Mouse (Mus musculus): ENCODE data around the gene Cyp4f17. TPM values are rescaled to one million over a fixed set of nuclear protein-coding genes. Genes with fewer than 3 reads are reported as not detected.
"Not testable (repeated sequence)": the region's sequence is repeated elsewhere in the genome, so short reads cannot be mapped to it uniquely, and the experiment has no call there.

The Cyp4f17 gene
- polyA plus RNA-seq, 1 experiment from 2014 or later: 10.7 TPM

- Histone ChIP-seq H3K4me1 (ENCODE audit: control insufficient read depth, insufficient read depth, low read depth, low read length) (no peaks in the 10 kb centered on the region), H3K27me3 (replicated peaks; ENCODE audit: control insufficient read depth, insufficient read depth, low read length) (no peaks in the 10 kb centered on the region), H3K36me3 (ENCODE audit: control insufficient read depth, insufficient read depth, low read length) (peaks cover 6% of the 10 kb centered on the region; the same call in 1 of the 2 replicates), H3K4me3 (ENCODE audit: low read length) (no peak overlapping the region), H3K9ac (ENCODE audit: low read depth, low read length) (no peak overlapping the region), H3K4me2 (ENCODE audit: low read length) (no peak overlapping the region), H3K9me3 (ENCODE audit: control insufficient read depth, low read length) (no peaks in the 10 kb centered on the region), H3K27ac (ENCODE audit: low read depth, low read length) (no peak overlapping the region)
- ATAC-seq: no peak
- 94% methylated on average over 5 of the region's 5 CpGs for WGBS
Observed at GRCm38 (mm10) chr17:32521981-32522380, 16.1 kb downstream of the Cyp4f17 start.

- Histone ChIP-seq H3K27ac (ENCODE audit: low read depth, low read length) (no peak overlapping the region), H3K27me3 (replicated peaks; ENCODE audit: control insufficient read depth, insufficient read depth, low read length) (no peaks in the 10 kb centered on the region), H3K4me3 (ENCODE audit: low read length) (no peak overlapping the region), H3K9ac (ENCODE audit: low read depth, low read length) (no peak overlapping the region), H3K9me3 (ENCODE audit: control insufficient read depth, low read length) (no peaks in the 10 kb centered on the region), H3K36me3 (ENCODE audit: control insufficient read depth, insufficient read depth, low read length) (peaks cover 6% of the 10 kb centered on the region; the same call in 1 of the 2 replicates), H3K4me2 (ENCODE audit: low read length) (no peak overlapping the region), H3K4me1 (ENCODE audit: control insufficient read depth, insufficient read depth, low read depth, low read length) (no peaks in the 10 kb centered on the region)
- ATAC-seq: no peak
- 93% methylated on average over 4 of the region's 4 CpGs for WGBS
Observed at GRCm38 (mm10) chr17:32522386-32522785, 16.5 kb downstream of the Cyp4f17 start.

DNA sequence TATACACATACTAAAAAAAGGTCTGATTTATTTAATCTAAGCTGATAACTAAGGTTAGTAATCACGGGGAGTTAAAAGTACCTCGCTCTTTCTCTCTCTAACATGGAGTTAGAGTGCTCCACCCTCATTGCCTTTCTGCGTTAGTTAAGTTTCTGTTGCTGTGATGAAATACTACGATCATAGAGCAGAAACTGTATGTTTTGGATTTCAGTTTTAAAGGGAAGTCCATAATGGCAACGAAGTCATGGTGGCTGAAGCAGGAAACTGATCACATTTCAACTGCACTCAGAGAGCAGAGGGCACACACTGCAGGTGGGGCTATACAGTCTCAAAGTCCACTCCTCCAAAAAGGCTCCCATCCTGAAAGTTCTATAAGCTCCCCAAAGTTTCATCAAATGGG is 17.0 kb downstream of the Cyp4f17 start:
- no peak overlapping the region for H3K27ac ChIP-seq (ENCODE audit: low read depth, low read length)
- no peaks in the 10 kb centered on the region for H3K27me3 ChIP-seq (replicated peaks; ENCODE audit: control insufficient read depth, insufficient read depth, low read length)
- no peak overlapping the region for H3K4me2 ChIP-seq (ENCODE audit: low read length)
- WGBS: 90% methylated on average over 5 of the region's 5 CpGs
- no peaks in the 10 kb centered on the region for H3K4me1 ChIP-seq (ENCODE audit: control insufficient read depth, insufficient read depth, low read depth, low read length)
- H3K36me3 ChIP-seq (ENCODE audit: control insufficient read depth, insufficient read depth, low read length): peaks cover 6% of the 10 kb centered on the region; the same call in 1 of the 2 replicates
- H3K9ac ChIP-seq (ENCODE audit: low read depth, low read length): no peak overlapping the region
- H3K4me3 ChIP-seq (ENCODE audit: low read length): no peak overlapping the region
- H3K9me3 ChIP-seq (ENCODE audit: control insufficient read depth, low read length): no peaks in the 10 kb centered on the region
- no peak for ATAC-seq

GRCm38 (mm10) chr17:32523895-32524294 is 18.0 kb downstream of the Cyp4f17 start:
- Histone ChIP-seq H3K4me1 (ENCODE audit: control insufficient read depth, insufficient read depth, low read depth, low read length) (no peaks in the 10 kb centered on the region), H3K36me3 (ENCODE audit: control insufficient read depth, insufficient read depth, low read length) (peaks cover 6% of the 10 kb centered on the region; the same call in 1 of the 2 replicates), H3K9ac (ENCODE audit: low read depth, low read length) (no peak overlapping the region), H3K4me2 (ENCODE audit: low read length) (no peak overlapping the region), H3K4me3 (ENCODE audit: low read length) (no peak overlapping the region), H3K27me3 (replicated peaks; ENCODE audit: control insufficient read depth, insufficient read depth, low read length) (no peaks in the 10 kb centered on the region), H3K9me3 (ENCODE audit: control insufficient read depth, low read length) (no peaks in the 10 kb centered on the region), H3K27ac (ENCODE audit: low read depth, low read length) (no peak overlapping the region)
- 92% methylated on average over 11 of the region's 11 CpGs for WGBS
- ATAC-seq: no peak

DNA sequence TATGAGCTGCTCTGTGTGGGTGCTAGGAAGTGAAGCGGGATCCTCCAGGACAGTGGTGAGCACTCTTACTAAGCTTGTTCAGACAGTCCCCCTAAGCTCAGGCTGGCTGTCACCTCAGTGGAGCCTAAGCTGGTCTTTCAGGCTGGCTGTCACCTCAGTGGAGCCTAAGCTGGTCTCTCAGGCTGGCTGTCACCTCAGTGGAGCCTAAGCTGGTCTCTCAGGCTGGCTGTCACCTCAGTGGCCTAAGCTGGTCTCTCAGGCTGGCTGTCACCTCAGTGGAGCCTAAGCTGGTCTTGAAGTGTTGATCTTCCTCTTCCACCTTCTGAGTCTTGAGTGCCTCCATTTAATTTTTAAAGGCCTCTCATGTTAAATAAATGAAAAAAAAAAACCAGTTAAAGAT is 20.5 kb downstream of the Cyp4f17 start:
- not testable (repeated sequence) for H3K4me2 ChIP-seq (ENCODE audit: low read length); H3K9me3 ChIP-seq (ENCODE audit: control insufficient read depth, low read length); H3K36me3 ChIP-seq (ENCODE audit: control insufficient read depth, insufficient read depth, low read length); H3K9ac ChIP-seq (ENCODE audit: low read depth, low read length); H3K4me3 ChIP-seq (ENCODE audit: low read length); ATAC-seq; H3K4me1 ChIP-seq (ENCODE audit: control insufficient read depth, insufficient read depth, low read depth, low read length); H3K27me3 ChIP-seq (replicated peaks; ENCODE audit: control insufficient read depth, insufficient read depth, low read length); H3K27ac ChIP-seq (ENCODE audit: low read depth, low read length)
- WGBS: 95% methylated on average over 1 of the region's 1 CpGs

- no peak overlapping the region for H3K4me3 ChIP-seq (ENCODE audit: low read length)
- no peaks in the 10 kb centered on the region for H3K9me3 ChIP-seq (ENCODE audit: control insufficient read depth, low read length)
- H3K4me1 ChIP-seq (ENCODE audit: control insufficient read depth, insufficient read depth, low read depth, low read length): no peaks in the 10 kb centered on the region
- no peak overlapping the region for H3K9ac ChIP-seq (ENCODE audit: low read depth, low read length)
- no peaks in the 10 kb centered on the region for H3K27me3 ChIP-seq (replicated peaks; ENCODE audit: control insufficient read depth, insufficient read depth, low read length)
- H3K27ac ChIP-seq (ENCODE audit: low read depth, low read length): no peak overlapping the region
- 0 out of 2 replicates have a peak, but pooled peaks cover 2% of the 10 kb centered on the region for H3K36me3 ChIP-seq (ENCODE audit: control insufficient read depth, insufficient read depth, low read length)
- H3K4me2 ChIP-seq (ENCODE audit: low read length): no peak overlapping the region
- WGBS: 89% methylated on average over 11 of the region's 11 CpGs
- no peak for ATAC-seq
Observed at GRCm38 (mm10) chr17:32527748-32528147, 21.9 kb downstream of the Cyp4f17 start.

- Histone ChIP-seq H3K9me3 (ENCODE audit: control insufficient read depth, low read length) (no peaks in the 10 kb centered on the region), H3K4me3 (ENCODE audit: low read length) (peak overlapping the region; percentile 11; the same call in 1 of the 2 replicates), H3K9ac (ENCODE audit: low read depth, low read length) (peak overlapping the region; percentile 34; the same call in 1 of the 2 replicates), H3K36me3 (ENCODE audit: control insufficient read depth, insufficient read depth, low read length) (no peaks in the 10 kb centered on the region), H3K27me3 (replicated peaks; ENCODE audit: control insufficient read depth, insufficient read depth, low read length) (no peaks in the 10 kb centered on the region), H3K27ac (ENCODE audit: low read depth, low read length) (no peak overlapping the region), H3K4me2 (ENCODE audit: low read length) (peak overlapping the region; percentile 36), H3K4me1 (ENCODE audit: control insufficient read depth, insufficient read depth, low read depth, low read length) (no peaks in the 10 kb centered on the region)
- 21% methylated on average over 26 of the region's 26 CpGs for WGBS
- ATAC-seq: peak; percentile 89
Observed at GRCm38 (mm10) chr17:32528408-32529337, 22.8 kb downstream of the Cyp4f17 start.

GRCm38 (mm10) chr17:32532356-32532755 is 26.5 kb downstream of the Cyp4f17 start:
- H3K4me1 ChIP-seq (ENCODE audit: control insufficient read depth, insufficient read depth, low read depth, low read length); H3K4me3 ChIP-seq (ENCODE audit: low read length); H3K36me3 ChIP-seq (ENCODE audit: control insufficient read depth, insufficient read depth, low read length); H3K4me2 ChIP-seq (ENCODE audit: low read length); ATAC-seq; H3K9ac ChIP-seq (ENCODE audit: low read depth, low read length); H3K27me3 ChIP-seq (replicated peaks; ENCODE audit: control insufficient read depth, insufficient read depth, low read length); H3K9me3 ChIP-seq (ENCODE audit: control insufficient read depth, low read length); H3K27ac ChIP-seq (ENCODE audit: low read depth, low read length): not testable (repeated sequence)
- 47% methylated on average over 4 of the region's 4 CpGs for WGBS

GRCm38 (mm10) chr17:32534068-32534467 is 28.2 kb downstream of the Cyp4f17 start:
- no peaks in the 10 kb centered on the region for H3K27me3 ChIP-seq (replicated peaks; ENCODE audit: control insufficient read depth, insufficient read depth, low read length)
- no peak overlapping the region for H3K9ac ChIP-seq (ENCODE audit: low read depth, low read length)
- WGBS: 88% methylated on average over 6 of the region's 6 CpGs
- no peak for ATAC-seq
- H3K4me2 ChIP-seq (ENCODE audit: low read length): no peak overlapping the region
- no peak overlapping the region for H3K4me3 ChIP-seq (ENCODE audit: low read length)
- H3K9me3 ChIP-seq (ENCODE audit: control insufficient read depth, low read length): no peaks in the 10 kb centered on the region
- H3K36me3 ChIP-seq (ENCODE audit: control insufficient read depth, insufficient read depth, low read length): no peaks in the 10 kb centered on the region
- no peak overlapping the region for H3K27ac ChIP-seq (ENCODE audit: low read depth, low read length)
- H3K4me1 ChIP-seq (ENCODE audit: control insufficient read depth, insufficient read depth, low read depth, low read length): peaks cover 5% of the 10 kb centered on the region
